Mouse (Mus musculus): ENCODE results near the gene Nckap5. TPM values are rescaled to one million over a fixed set of nuclear protein-coding genes. Genes with fewer than 3 reads are reported as not detected.

Gene Nckap5
- polyA plus RNA-seq, 1 experiment from 2014 or later: 4.8 TPM

GRCm38 (mm10) chr1:126686678-126687077, 143.9 kb downstream of the Nckap5 start:
- H3K9me3 ChIP-seq: no peaks in the 10 kb centered on the region
- ATAC-seq (ENCODE audit: insufficient read depth, low FRiP score, low read depth): no peak
- H3K4me3 ChIP-seq (replicated peaks): no peak overlapping the region
- no peaks in the 10 kb centered on the region for H3K4me1 ChIP-seq
- no peak overlapping the region for H3K9ac ChIP-seq
- no peak overlapping the region for H3K4me2 ChIP-seq
- H3K27ac ChIP-seq: no peak overlapping the region
- no peaks in the 10 kb centered on the region for H3K36me3 ChIP-seq
- 93% methylated on average over 2 of the region's 2 CpGs for WGBS
- H3K27me3 ChIP-seq (replicated peaks): no peaks in the 10 kb centered on the region

GRCm38 (mm10) chr1:126683621-126684445, 146.8 kb downstream of the Nckap5 start:
- no peaks in the 10 kb centered on the region for H3K4me1 ChIP-seq
- WGBS: 30% methylated on average over 11 of the region's 11 CpGs
- no peak overlapping the region for H3K27ac ChIP-seq
- no peaks in the 10 kb centered on the region for H3K9me3 ChIP-seq
- peak overlapping the region; percentile 11; the same call in 1 of the 2 replicates for H3K4me2 ChIP-seq
- H3K9ac ChIP-seq: no peak overlapping the region
- H3K4me3 ChIP-seq (replicated peaks): no peak overlapping the region
- ATAC-seq (ENCODE audit: insufficient read depth, low FRiP score, low read depth): peak; percentile 56; the same call in 1 of the 2 replicates
- no peaks in the 10 kb centered on the region for H3K36me3 ChIP-seq
- no peaks in the 10 kb centered on the region for H3K27me3 ChIP-seq (replicated peaks)

- Histone ChIP-seq H3K36me3 (no peaks in the 10 kb centered on the region), H3K27me3 (replicated peaks) (no peaks in the 10 kb centered on the region), H3K4me1 (no peaks in the 10 kb centered on the region), H3K9ac (no peak overlapping the region), H3K4me3 (replicated peaks) (no peak overlapping the region), H3K4me2 (no peak overlapping the region), H3K9me3 (no peaks in the 10 kb centered on the region), H3K27ac (peak overlapping the region; percentile 28; the same call in 1 of the 2 replicates)
- WGBS: 31% methylated on average over 8 of the region's 8 CpGs
- ATAC-seq (ENCODE audit: insufficient read depth, low FRiP score, low read depth): no peak; the same call in 1 of the 2 replicates
Observed at GRCm38 (mm10) chr1:126681773-126682172, 148.8 kb downstream of the Nckap5 start.

- H3K27me3 ChIP-seq (replicated peaks): no peaks in the 10 kb centered on the region
- H3K27ac ChIP-seq: no peak overlapping the region
- no peak overlapping the region for H3K4me3 ChIP-seq (replicated peaks)
- 74% methylated on average over 1 of the region's 1 CpGs for WGBS
- H3K9ac ChIP-seq: no peak overlapping the region
- H3K4me2 ChIP-seq: no peak overlapping the region
- H3K4me1 ChIP-seq: 0 out of 2 replicates have a peak, but pooled peaks cover 2% of the 10 kb centered on the region
- ATAC-seq (ENCODE audit: insufficient read depth, low FRiP score, low read depth): no peak
- H3K9me3 ChIP-seq: no peaks in the 10 kb centered on the region
- no peaks in the 10 kb centered on the region for H3K36me3 ChIP-seq
Observed at GRCm38 (mm10) chr1:126679348-126679747, 151.3 kb downstream of the Nckap5 start.

- no peaks in the 10 kb centered on the region for H3K9me3 ChIP-seq
- no peak overlapping the region for H3K27ac ChIP-seq
- no peak for ATAC-seq (ENCODE audit: insufficient read depth, low FRiP score, low read depth)
- H3K27me3 ChIP-seq (replicated peaks): no peaks in the 10 kb centered on the region
- H3K9ac ChIP-seq: no peak overlapping the region
- H3K4me2 ChIP-seq: no peak overlapping the region
- H3K4me1 ChIP-seq: 0 out of 2 replicates have a peak, but pooled peaks cover 2% of the 10 kb centered on the region
- no peak overlapping the region for H3K4me3 ChIP-seq (replicated peaks)
- no peaks in the 10 kb centered on the region for H3K36me3 ChIP-seq
- WGBS: 39% methylated on average over 4 of the region's 4 CpGs
Observed at GRCm38 (mm10) chr1:126677280-126677679, 153.3 kb downstream of the Nckap5 start.

GRCm38 (mm10) chr1:126676769-126677168, 153.8 kb downstream of the Nckap5 start:
- no peak overlapping the region for H3K27ac ChIP-seq
- no peak overlapping the region for H3K4me3 ChIP-seq (replicated peaks)
- H3K36me3 ChIP-seq: no peaks in the 10 kb centered on the region
- H3K4me2 ChIP-seq: no peak overlapping the region
- 24% methylated on average over 1 of the region's 1 CpGs for WGBS
- 0 out of 2 replicates have a peak, but pooled peaks cover 2% of the 10 kb centered on the region for H3K4me1 ChIP-seq
- ATAC-seq (ENCODE audit: insufficient read depth, low FRiP score, low read depth): no peak
- no peak overlapping the region for H3K9ac ChIP-seq
- H3K9me3 ChIP-seq: no peaks in the 10 kb centered on the region
- H3K27me3 ChIP-seq (replicated peaks): no peaks in the 10 kb centered on the region

- no peak overlapping the region for H3K9ac ChIP-seq
- no peak overlapping the region for H3K4me2 ChIP-seq
- no peak overlapping the region for H3K27ac ChIP-seq
- ATAC-seq (ENCODE audit: insufficient read depth, low FRiP score, low read depth): no peak
- 39% methylated on average over 1 of the region's 1 CpGs for WGBS
- no peak overlapping the region for H3K4me3 ChIP-seq (replicated peaks)
- H3K27me3 ChIP-seq (replicated peaks): no peaks in the 10 kb centered on the region
- no peaks in the 10 kb centered on the region for H3K36me3 ChIP-seq
- no peaks in the 10 kb centered on the region for H3K9me3 ChIP-seq
- H3K4me1 ChIP-seq: 0 out of 2 replicates have a peak, but pooled peaks cover 2% of the 10 kb centered on the region
Observed at GRCm38 (mm10) chr1:126675142-126675541, 155.5 kb downstream of the Nckap5 start.

- peak; percentile 39 for ATAC-seq (ENCODE audit: insufficient read depth, low FRiP score, low read depth)
- Histone ChIP-seq H3K9me3 (no peaks in the 10 kb centered on the region), H3K9ac (no peak overlapping the region), H3K4me3 (replicated peaks) (no peak overlapping the region), H3K36me3 (no peaks in the 10 kb centered on the region), H3K4me1 (0 out of 2 replicates have a peak, but pooled peaks cover 2% of the 10 kb centered on the region), H3K27ac (no peak overlapping the region), H3K4me2 (no peak overlapping the region), H3K27me3 (replicated peaks) (no peaks in the 10 kb centered on the region)
- 76% methylated on average over 2 of the region's 2 CpGs for WGBS
Observed at GRCm38 (mm10) chr1:126673238-126673637, 157.4 kb downstream of the Nckap5 start.

GRCm38 (mm10) chr1:126670507-126670906, 160.1 kb downstream of the Nckap5 start:
- ATAC-seq (ENCODE audit: insufficient read depth, low FRiP score, low read depth): no peak
- Histone ChIP-seq H3K27me3 (replicated peaks) (no peaks in the 10 kb centered on the region), H3K36me3 (no peaks in the 10 kb centered on the region), H3K4me1 (no peaks in the 10 kb centered on the region), H3K27ac (no peak overlapping the region), H3K9ac (no peak overlapping the region), H3K9me3 (no peaks in the 10 kb centered on the region), H3K4me2 (no peak overlapping the region), H3K4me3 (replicated peaks) (no peak overlapping the region)
- WGBS: 91% methylated on average over 3 of the region's 3 CpGs

- H3K9ac ChIP-seq: no peak overlapping the region
- 0 out of 2 replicates have a peak, but pooled peaks have one; percentile 47 for ATAC-seq (ENCODE audit: insufficient read depth, low FRiP score, low read depth)
Observed at GRCm38 (mm10) chr1:126660098-126660999, 170.2 kb downstream of the Nckap5 start.

GRCm38 (mm10) chr1:126658731-126659130, 171.9 kb downstream of the Nckap5 start:
- Histone ChIP-seq H3K4me1 (no peaks in the 10 kb centered on the region), H3K27me3 (replicated peaks) (no peaks in the 10 kb centered on the region), H3K9me3 (no peaks in the 10 kb centered on the region), H3K4me2 (no peak overlapping the region), H3K27ac (no peak overlapping the region), H3K36me3 (no peaks in the 10 kb centered on the region), H3K9ac (no peak overlapping the region), H3K4me3 (replicated peaks) (no peak overlapping the region)
- WGBS: 94% methylated on average over 11 of the region's 11 CpGs
- ATAC-seq (ENCODE audit: insufficient read depth, low FRiP score, low read depth): no peak

More at GRCm38 (mm10) chr1:126660098-126660999, 170.2 kb downstream of the Nckap5 start:
- 73% methylated on average over 7 of the region's 7 CpGs for WGBS
- no peak overlapping the region for H3K4me3 ChIP-seq (replicated peaks)
- H3K4me1 ChIP-seq: no peaks in the 10 kb centered on the region
- H3K27ac ChIP-seq: no peak overlapping the region
- no peaks in the 10 kb centered on the region for H3K27me3 ChIP-seq (replicated peaks)
- no peaks in the 10 kb centered on the region for H3K36me3 ChIP-seq
- H3K4me2 ChIP-seq: no peak overlapping the region
- H3K9me3 ChIP-seq: no peaks in the 10 kb centered on the region
